Mouse (Mus musculus) cerebellum, postnatal 36 days (tissue): ENCODE results near the gene Tbc1d22a.

Experiments used
- DNase-seq, 2 experiments: peaks; one replicate each; pipeline ENCODE4 v3.0.0; 2021 to 2022; ENCODE audit warnings: mixed read lengths in 2 of 2

Tbc1d22a gene

GRCm38 (mm10) chr15:86520201-86520600, 305.9 kb downstream of the Tbc1d22a start:
- DNase-seq: no peak

GRCm38 (mm10) chr15:86535356-86535755, 321.1 kb downstream of the Tbc1d22a start:
- DNase-seq: peak; percentile 26 to 34

GRCm38 (mm10) chr15:86542371-86542770, 328.1 kb downstream of the Tbc1d22a start:
- no peak for DNase-seq

- no peak for DNase-seq
Measured at GRCm38 (mm10) chr15:86544122-86544795, 330.0 kb downstream of the Tbc1d22a start.
